Mouse (Mus musculus) stomach, postnatal 0 days (tissue): Measurements from ENCODE around the gene Ptpn14.

Experiments
- CTCF ChIP-seq: IDR thresholded peaks from 2 replicates; pipeline ENCODE4 v1.5.1; 2016; ENCODE audit warnings: antibody characterized with exemption, low read depth, mild to moderate bottlenecking, moderate library complexity
- EP300 ChIP-seq: optimal IDR thresholded peaks from 2 replicates; pipeline ENCODE3; 2016; ENCODE audit warnings: antibody characterized with exemption

GRCm38 (mm10) chr1:189830797-189831232 lies 102.7 kb downstream of the Ptpn14 start:
- TF ChIP-seq EP300 (no peak), CTCF (0 out of 2 replicates have a peak, but pooled peaks have one; percentile 17)
